Mouse (Mus musculus): Measurements from ENCODE around the gene Pbx1.

The Pbx1 gene

GRCm38 (mm10) chr1:168341368-168341767, 90.7 kb downstream of the Pbx1 start:
- DNase-seq, result no peak

- DNase-seq, result no peak
Measured at GRCm38 (mm10) chr1:168336238-168336818, 95.7 kb downstream of the Pbx1 start.

GRCm38 (mm10) chr1:168334831-168335574, 97.1 kb downstream of the Pbx1 start:
- DNase-seq, result no peak

- no peak for DNase-seq
Measured at GRCm38 (mm10) chr1:168332056-168332455, 100.0 kb downstream of the Pbx1 start.

GRCm38 (mm10) chr1:168328236-168328605, 103.8 kb downstream of the Pbx1 start:
- no peak for DNase-seq

GRCm38 (mm10) chr1:168327405-168328235, 104.5 kb downstream of the Pbx1 start:
- DNase-seq, result no peak

- DNase-seq, result no peak
Measured at GRCm38 (mm10) chr1:168325786-168326185, 106.3 kb downstream of the Pbx1 start.

GRCm38 (mm10) chr1:168324306-168325085, 107.6 kb downstream of the Pbx1 start:
- DNase-seq, result no peak

- DNase-seq, result no peak
Measured at GRCm38 (mm10) chr1:168323436-168324108, 108.5 kb downstream of the Pbx1 start.

GRCm38 (mm10) chr1:168322892-168323291, 109.2 kb downstream of the Pbx1 start:
- DNase-seq, result peak; percentile 38

- DNase-seq, result peak; percentile 34
Measured at GRCm38 (mm10) chr1:168319695-168320094, 112.4 kb downstream of the Pbx1 start.

- no peak for DNase-seq
Measured at GRCm38 (mm10) chr1:168318899-168319469, 113.1 kb downstream of the Pbx1 start.

GRCm38 (mm10) chr1:168313772-168314171, 118.3 kb downstream of the Pbx1 start:
- no peak for DNase-seq

- no peak for DNase-seq
Measured at GRCm38 (mm10) chr1:168312710-168313447, 119.2 kb downstream of the Pbx1 start.

GRCm38 (mm10) chr1:168309101-168309521, 123.0 kb downstream of the Pbx1 start:
- no peak for DNase-seq

GRCm38 (mm10) chr1:168307275-168308182, 124.5 kb downstream of the Pbx1 start:
- no peak for DNase-seq

- no peak for DNase-seq
Measured at GRCm38 (mm10) chr1:168300505-168300904, 131.6 kb downstream of the Pbx1 start.

- no peak for DNase-seq
Measured at GRCm38 (mm10) chr1:168299928-168300365, 132.1 kb downstream of the Pbx1 start.

- DNase-seq, result no peak
Measured at GRCm38 (mm10) chr1:168299181-168299580, 132.9 kb downstream of the Pbx1 start.

- no peak for DNase-seq
Measured at GRCm38 (mm10) chr1:168296290-168296689, 135.8 kb downstream of the Pbx1 start.

Data from lung, postnatal 10 days (tissue).